Mouse (Mus musculus) bone marrow, adult 2 months (tissue): ENCODE measurements around the gene Sort1.

ENCODE experiments used
- CTCF ChIP-seq: fragments of 200-500 bp; IDR thresholded peaks from 2 replicates; pipeline ENCODE4 v1.5.1; 2011; ENCODE audit warnings: low read length, control low read depth; ENCODE audit not compliant: control insufficient read depth, insufficient read depth
- POLR2A ChIP-seq: fragments of 200-500 bp; IDR thresholded peaks from 2 replicates; pipeline ENCODE4 v1.6.1; 2011; ENCODE audit warnings: low read depth, mild to moderate bottlenecking, control low read depth, low read length, borderline replicate concordance; ENCODE audit not compliant: control insufficient read depth

- TF ChIP-seq CTCF = no peak
- TF ChIP-seq POLR2A = no peak
Measured at GRCm38 (mm10) chr3:108330812-108331211, 46.9 kb downstream of the Sort1 start.
